41 mouse cellular contexts compared by ENCODE assay signal in genomic region chr2:152464570-152465150, GRCm38 (mm10). TPM values are rescaled to one million over a fixed set of nuclear protein-coding genes. Genes with fewer than 3 reads are reported as not detected.
DNase-seq lines count a peak whose midpoint lies in the region; ATAC-seq and TF ChIP-seq lines count a peak whose summit lies in the region.
"Had no signal": no experiment of that assay in that cellular context is flagged by ENCODE, and none has a peak within 500 bp of the region (broad histone marks: within the 10 kb centered on the region; RNA-seq: fewer than 3 reads in every experiment).

Gene Defb23 (minus strand): TSS chr2:152464620.

- H3K36me3 ChIP-seq in E14TG2a.4 (ENCODE audit: insufficient read depth, low read length) = no peaks in the 10 kb centered on the region
- H3K36me3 ChIP-seq in hindbrain, embryonic 12.5 days = no peaks in the 10 kb centered on the region
- H3K36me3 ChIP-seq: heart, embryonic 10.5 days; heart, embryonic 15.5 days; midbrain, embryonic 12.5 days had no signal

- H3K27me3 ChIP-seq in E14TG2a.4 (ENCODE audit: insufficient read depth, low read length) = peaks cover 10% of the 10 kb centered on the region
- no peaks in the 10 kb centered on the region for H3K27me3 ChIP-seq in hindbrain, embryonic 12.5 days
- H3K27me3 ChIP-seq: midbrain, embryonic 12.5 days had no signal

- H3K4me1 ChIP-seq in E14TG2a.4 (replicated peaks; ENCODE audit: low read depth, low read length) = peaks cover 4% of the 10 kb centered on the region; the same call in 1 of the 2 replicates
- no peaks in the 10 kb centered on the region for H3K4me1 ChIP-seq in hindbrain, embryonic 12.5 days
- H3K4me1 ChIP-seq: heart, embryonic 10.5 days; heart, embryonic 15.5 days; megakaryocyte, embryonic 14.5 days; midbrain, embryonic 12.5 days had no signal

- no peak within 1 kb of the TSS for H3K4me3 ChIP-seq in layer of hippocampus, adult 2 months
- H3K4me3 ChIP-seq in E14TG2a.4 (replicated peaks; ENCODE audit: low read length) = no peak within 1 kb of the TSS
- H3K4me3 ChIP-seq in hindbrain, embryonic 12.5 days = no peak within 1 kb of the TSS
- H3K4me3 ChIP-seq: heart, embryonic 10.5 days; heart, embryonic 15.5 days; megakaryocyte, embryonic 14.5 days; midbrain, embryonic 12.5 days had no signal

- no peak within 1 kb of the TSS for H3K4me2 ChIP-seq in hindbrain, embryonic 12.5 days (replicated peaks)
- H3K4me2 ChIP-seq: heart, embryonic 15.5 days; hindbrain, embryonic 14.5 days; midbrain, embryonic 12.5 days had no signal

- TF ChIP-seq CTCF in layer of hippocampus, adult 2 months (conservative IDR thresholded peaks at IDR 0.05) = peak; percentile 46
- TF ChIP-seq CTCF in E14TG2a.4 (conservative IDR thresholded peaks at IDR 0.05; ENCODE audit: low read length) = peak; percentile 63

- no peak within 1 kb of the TSS for H3K27ac ChIP-seq in layer of hippocampus, adult 2 months
- H3K27ac ChIP-seq in hindbrain, embryonic 12.5 days = no peak within 1 kb of the TSS
- H3K27ac ChIP-seq: heart, embryonic 10.5 days; heart, embryonic 15.5 days; hindbrain, embryonic 14.5 days; midbrain, embryonic 12.5 days had no signal

- no peak for ATAC-seq in hindbrain, embryonic 12.5 days (ENCODE audit: low FRiP score)
- ATAC-seq: forebrain, embryonic 14.5 days; inflammation-experienced regulatory T-cells, adult 6 months had no signal

- WGBS in hindbrain, embryonic 12.5 days = 99% methylated on average over 3 of the region's 3 CpGs

- no peaks in the 10 kb centered on the region for H3K9me3 ChIP-seq in E14TG2a.4 (ENCODE audit: low read length)
- 0 out of 2 replicates have a peak, but pooled peaks cover 3% of the 10 kb centered on the region for H3K9me3 ChIP-seq in hindbrain, embryonic 12.5 days (replicated peaks)
- H3K9me3 ChIP-seq: heart, embryonic 10.5 days; heart, embryonic 15.5 days; midbrain, embryonic 12.5 days had no signal

- H3K9ac ChIP-seq in hindbrain, embryonic 12.5 days = no peak within 1 kb of the TSS
- H3K9ac ChIP-seq: heart, embryonic 15.5 days; hindbrain, embryonic 14.5 days; midbrain, embryonic 12.5 days had no signal

- no peak for DNase-seq in layer of hippocampus, adult 2 months (ENCODE audit: low spot score in 2 of 2)
- DNase-seq in layer of hippocampus, adult 11-12 months (ENCODE audit: low spot score) = no peak
- peak; percentile 25 for DNase-seq in ES-CJ7 (ENCODE audit: low read depth, low spot score)
- peak; percentile 59 for DNase-seq in ZHBTc4 (ENCODE audit: low read depth, low spot score)
- no peak for DNase-seq in embryo, embryonic 11 days
- DNase-seq: adrenal gland, postnatal 10 days; B cell, adult 2 months; cerebellum, adult 8-10 months; cerebellum, postnatal 25 days; gastrocnemius, postnatal 36 days; kidney, adult 11 months; kidney, postnatal 14 days; lung, postnatal 4 days; right cerebral cortex, postnatal 14 days; thymus, adult 18-20 months; thymus, postnatal 25 days had no signal

RNA-seq across cellular contexts. Expression of gene Defb23, which starts in this region (rescaled TPM):
- total RNA-seq in layer of hippocampus, adult 2 months (2021) = not detected
- not detected in 2 replicates for polyA plus RNA-seq in hindbrain, embryonic 12.5 days (2016; fragmentation: Nextera tagmentation; extraction: Ambion mirVana)
- total RNA-seq: adrenal gland, postnatal 10 days; gastrocnemius, adult 18-20 months; gastrocnemius, postnatal 36 days; heart, postnatal 25 days; layer of hippocampus, adult 18-20 months; layer of hippocampus, postnatal 25 days; left cerebral cortex, postnatal 10 days; liver, adult 2 months; monocyte, adult 5-6 weeks had no signal
- polyA plus RNA-seq: embryonic facial prominence, embryonic 11.5 days; forebrain, embryonic 14.5 days; frontal cortex, adult 2 months; heart, embryonic 10.5 days; heart, embryonic 15.5 days; hindbrain, embryonic 14.5 days; inflammation-experienced regulatory T-cells, adult 6 months; kidney, embryonic 14.5 days; limb, embryonic 11.5 days; liver, adult 2 months; liver, embryonic 16.5 days; lung, embryonic 16.5 days; midbrain, embryonic 12.5 days; neural tube, embryonic 14.5 days; small intestine, adult 2 months; stomach, embryonic 16.5 days had no signal

Comparison
In these comparisons a context has a peak if more than half of its experiments do, and no peak if none do; other contexts are left out.
1. DNase-seq: peak in ES-CJ7 (single experiment) and ZHBTc4 (single experiment); none in layer of hippocampus, adult 2 months (0 of 2), layer of hippocampus, adult 11-12 months (single experiment) and embryo, embryonic 11 days (single experiment).